Mouse (Mus musculus): ENCODE measurements around the gene Klf4.

The Klf4 gene

GRCm38 (mm10) chr4:55532407-55533195 lies at the start of gene Klf4:
TSS of gene Klf4 (minus strand) at chr4:55532466.
- DNase-seq, result peak; percentile 95

GRCm38 (mm10) chr4:55571432-55571831 lies 39.2 kb upstream of the Klf4 start:
- no peak for DNase-seq

GRCm38 (mm10) chr4:55567986-55568385 lies 35.7 kb upstream of the Klf4 start:
- peak; percentile 9 for DNase-seq

- DNase-seq, result no peak
Observed at GRCm38 (mm10) chr4:55567575-55567974, 35.3 kb upstream of the Klf4 start.

GRCm38 (mm10) chr4:55564317-55564716 lies 32.1 kb upstream of the Klf4 start:
- no peak for DNase-seq

GRCm38 (mm10) chr4:55563050-55563449 lies 30.8 kb upstream of the Klf4 start:
- peak; percentile 5 for DNase-seq

GRCm38 (mm10) chr4:55562062-55562461 lies 29.8 kb upstream of the Klf4 start:
- peak; percentile 15 for DNase-seq

GRCm38 (mm10) chr4:55546869-55547268 lies 14.6 kb upstream of the Klf4 start:
- DNase-seq, result no peak

- no peak for DNase-seq
Observed at GRCm38 (mm10) chr4:55542753-55543152, 10.5 kb upstream of the Klf4 start.

GRCm38 (mm10) chr4:55541654-55542053 lies 9.4 kb upstream of the Klf4 start:
- DNase-seq, result peak; percentile 14

GRCm38 (mm10) chr4:55541221-55541620 lies 9.0 kb upstream of the Klf4 start:
- peak; percentile 36 for DNase-seq

- DNase-seq, result no peak
Observed at GRCm38 (mm10) chr4:55535012-55535411, 2.7 kb upstream of the Klf4 start.

- no peak for DNase-seq
Observed at GRCm38 (mm10) chr4:55534510-55534909, 2.2 kb upstream of the Klf4 start.

GRCm38 (mm10) chr4:55533803-55534254 lies 1.6 kb upstream of the Klf4 start:
- peak; percentile 46 for DNase-seq

GRCm38 (mm10) chr4:55533196-55533802 lies 1.0 kb upstream of the Klf4 start:
- no peak for DNase-seq

- no peak for DNase-seq
Observed at GRCm38 (mm10) chr4:55531856-55532406, 335 bp downstream of the Klf4 start.

GRCm38 (mm10) chr4:55531096-55531855 lies 990 bp downstream of the Klf4 start:
- peak; percentile 72 for DNase-seq

GRCm38 (mm10) chr4:55530731-55531095 lies 1.6 kb downstream of the Klf4 start:
- DNase-seq, result peak; percentile 28

GRCm38 (mm10) chr4:55530236-55530635 lies 2.0 kb downstream of the Klf4 start:
- peak; percentile 90 for DNase-seq

- DNase-seq, result no peak
Observed at GRCm38 (mm10) chr4:55528404-55528803, 3.9 kb downstream of the Klf4 start.

- DNase-seq, result peak; percentile 11
Observed at GRCm38 (mm10) chr4:55527931-55528330, 4.3 kb downstream of the Klf4 start.

- peak; percentile 36 for DNase-seq
Observed at GRCm38 (mm10) chr4:55526247-55527115, 5.8 kb downstream of the Klf4 start.

All from lung, postnatal 10 days (tissue).